Mouse (Mus musculus) liver, embryonic 11.5 days (tissue): Measurements from ENCODE around the gene Reck. TPM values are rescaled to one million over a fixed set of nuclear protein-coding genes. Genes with fewer than 3 reads are reported as not detected.

Source experiments
- ATAC-seq: fragments of 200-750 bp; cut with Nextera tagmentation; replicated peaks from 2 replicates; pipeline ENCODE4 v1.8.0; 2017; ENCODE audit warnings: moderate number of reproducible peaks, mild to moderate bottlenecking, moderate TSS enrichment, moderate library complexity; ENCODE audit not compliant: low FRiP score
- DNase-seq: peaks from one replicate; pipeline ENCODE4 v3.0.0-alpha.2; 2017; ENCODE audit warnings: low spot score
- H3K27ac ChIP-seq: fragments of 300-500 bp; sonication (generic); 2 replicates; pipeline ENCODE4 v1.5.1; 2014; ENCODE audit warnings: mild to moderate bottlenecking, low read depth, low read length, control low read depth
- H3K27me3 ChIP-seq: fragments of 300-500 bp; sonication (generic); replicated peaks from 2 replicates; pipeline ENCODE4 v1.6.1; 2014; ENCODE audit warnings: low read length, mixed read lengths; ENCODE audit not compliant: control insufficient read depth, insufficient read depth
- H3K36me3 ChIP-seq: fragments of 300-500 bp; sonication (generic); 2 replicates; pipeline ENCODE4 v1.6.1; 2014; ENCODE audit warnings: mild to moderate bottlenecking, low read length, moderate library complexity, mixed read lengths; ENCODE audit not compliant: control insufficient read depth, insufficient read depth
- H3K4me1 ChIP-seq: fragments of 300-500 bp; sonication (generic); replicated peaks from 2 replicates; pipeline ENCODE4 v1.6.1; 2014; ENCODE audit warnings: low read length, mixed read lengths; ENCODE audit not compliant: control insufficient read depth, insufficient read depth
- H3K4me2 ChIP-seq: fragments of 300-500 bp; sonication (generic); 2 replicates; pipeline ENCODE4 v1.6.1; 2014; ENCODE audit warnings: mild to moderate bottlenecking, control low read depth, moderate library complexity
- H3K4me3 ChIP-seq: fragments of 300-500 bp; sonication (generic); 2 replicates; pipeline ENCODE4 v1.5.1; 2014; ENCODE audit warnings: low read depth, low read length, control low read depth
- H3K9ac ChIP-seq: fragments of 300-500 bp; sonication (generic); 2 replicates; pipeline ENCODE4 v1.6.1; 2014; ENCODE audit warnings: low read depth, low read length, control low read depth
- H3K9me3 ChIP-seq: fragments of 300-500 bp; sonication (generic); 2 replicates; pipeline ENCODE4 v1.6.1; 2016; ENCODE audit warnings: low read length, inconsistent platforms, mixed read lengths; ENCODE audit not compliant: control insufficient read depth
- WGBS: fragments of 180-500 bp; shearing (Covaris S2); extraction: QIAGEN DNeasy Blood & Tissue Kit; methylation state at CpG from one replicate; pipeline ENCODE4 v1.1.7; 2014; 5-methylcytosine and 5-hydroxymethylcytosine counted together
- polyA plus RNA-seq: library from polyadenylated mRNA; unstranded; fragments of >200 nt; fragmentation: Nextera tagmentation; extraction: Ambion mirVana; gene quantifications from 2 replicates; pipeline ENCODE4 v1.2.1, GENCODE M21; 2014

Gene Reck
- polyA plus RNA-seq, 1 experiment from 2014 or later: 9.6 TPM

DNA sequence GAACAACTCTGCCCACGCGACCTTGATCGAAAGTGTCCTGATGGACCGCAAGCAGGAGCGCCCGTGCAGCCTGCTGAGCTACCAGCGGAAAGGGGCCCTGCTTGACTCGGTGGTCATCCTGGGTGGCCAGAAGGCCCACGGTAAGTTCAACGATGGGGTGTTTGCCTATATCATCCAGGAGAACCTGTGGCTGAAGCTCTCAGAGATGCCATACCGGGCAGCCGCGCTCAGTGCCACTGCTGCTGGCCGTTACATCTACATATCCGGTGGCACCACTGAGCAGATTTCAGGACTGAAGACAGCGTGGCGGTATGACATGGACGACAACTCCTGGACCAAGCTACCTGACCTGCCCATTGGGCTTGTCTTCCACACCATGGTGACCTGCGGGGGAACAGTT lies 109.0 kb downstream of the Reck start:
- H3K27me3 ChIP-seq: no peaks in the 10 kb centered on the region
- no peak overlapping the region for H3K9ac ChIP-seq
- ATAC-seq (no peak), DNase-seq (no peak)
- no peak overlapping the region for H3K4me3 ChIP-seq
- no peak overlapping the region for H3K27ac ChIP-seq
- WGBS: 87% methylated on average over 19 of the region's 19 CpGs
- H3K4me2 ChIP-seq: no peak overlapping the region
- no peaks in the 10 kb centered on the region for H3K9me3 ChIP-seq
- peaks cover 3% of the 10 kb centered on the region; the same call in 1 of the 2 replicates for H3K4me1 ChIP-seq
- H3K36me3 ChIP-seq: no peaks in the 10 kb centered on the region

DNA sequence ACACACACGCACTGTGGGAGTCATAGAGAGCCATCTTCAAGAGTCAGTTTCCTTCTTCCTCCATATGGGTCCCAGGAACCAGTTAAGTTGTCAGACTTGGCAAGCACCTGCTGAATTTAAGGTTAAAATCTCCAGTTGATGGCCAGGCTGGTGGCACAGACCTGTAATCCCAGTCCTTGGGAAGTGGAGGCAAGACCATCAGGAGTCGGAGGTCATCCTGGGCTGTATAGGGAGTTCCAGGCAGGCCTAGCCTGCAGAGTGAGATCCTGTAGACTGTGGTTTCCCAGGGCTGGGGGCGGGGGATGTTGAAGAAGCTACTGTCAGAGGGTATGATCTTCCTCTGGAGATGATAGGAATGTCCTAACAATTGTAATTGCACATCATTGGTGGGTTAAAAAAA lies 113.6 kb downstream of the Reck start:
- Histone ChIP-seq H3K4me3 (no peak overlapping the region), H3K9me3 (no peaks in the 10 kb centered on the region), H3K36me3 (no peaks in the 10 kb centered on the region), H3K9ac (no peak overlapping the region), H3K4me1 (no peaks in the 10 kb centered on the region), H3K27me3 (no peaks in the 10 kb centered on the region), H3K4me2 (no peak overlapping the region), H3K27ac (no peak overlapping the region)
- ATAC-seq (no peak), DNase-seq (no peak)
- WGBS: 85% methylated on average over 3 of the region's 3 CpGs

DNA sequence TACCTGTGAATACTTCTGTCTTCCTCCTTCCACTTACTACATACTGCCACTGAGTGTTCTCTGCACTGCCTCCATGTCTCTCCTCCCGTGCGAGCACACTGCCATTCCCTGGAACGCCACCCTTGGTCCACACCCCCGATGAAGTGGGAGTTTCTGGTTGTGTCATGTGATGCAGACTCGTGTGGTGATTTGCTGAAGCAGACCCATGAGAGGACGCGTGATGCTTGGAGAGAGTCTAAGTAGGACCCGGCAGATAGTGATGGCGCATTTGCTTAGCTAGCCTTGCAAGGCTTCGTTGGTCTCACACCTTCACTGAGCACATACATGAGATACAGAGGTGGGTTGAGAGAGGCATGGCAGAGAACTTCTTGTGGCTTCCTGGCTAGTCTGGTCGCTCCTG lies 117.7 kb downstream of the Reck start:
- Histone ChIP-seq H3K9ac (no peak overlapping the region), H3K36me3 (no peaks in the 10 kb centered on the region), H3K4me2 (no peak overlapping the region), H3K4me1 (no peaks in the 10 kb centered on the region), H3K27me3 (no peaks in the 10 kb centered on the region), H3K27ac (no peak overlapping the region), H3K4me3 (no peak overlapping the region), H3K9me3 (no peaks in the 10 kb centered on the region)
- 90% methylated on average over 11 of the region's 11 CpGs for WGBS
- ATAC-seq (no peak), DNase-seq (no peak)

DNA sequence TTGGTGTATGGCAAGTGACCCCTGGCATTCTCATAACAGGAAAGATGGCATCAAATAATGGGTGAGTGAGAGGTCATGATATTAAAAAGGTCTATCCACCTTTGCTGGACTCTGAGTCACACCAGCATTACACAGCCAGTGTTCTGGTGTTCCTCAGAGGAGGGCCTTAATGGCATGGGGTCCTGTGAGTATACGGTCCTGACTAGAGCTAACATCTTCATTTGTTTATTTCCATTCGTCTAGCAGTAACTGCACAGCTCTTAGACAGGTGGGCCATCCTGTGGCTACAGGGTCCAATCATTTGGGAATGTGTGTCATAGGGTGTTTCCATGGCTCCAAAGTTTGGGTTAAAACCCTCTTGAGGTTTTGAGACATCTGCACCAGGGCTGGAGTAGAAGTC lies 119.0 kb downstream of the Reck start:
- H3K4me3 ChIP-seq: no peak overlapping the region
- no peak for DNase-seq
- ATAC-seq: no peak

More for the DNA sequence above, 119.0 kb downstream of the Reck start:
- no peaks in the 10 kb centered on the region for H3K36me3 ChIP-seq
- H3K4me2 ChIP-seq: no peak overlapping the region
- H3K27me3 ChIP-seq: no peaks in the 10 kb centered on the region
- no peaks in the 10 kb centered on the region for H3K9me3 ChIP-seq
- H3K4me1 ChIP-seq: no peaks in the 10 kb centered on the region
- 76% methylated on average over 2 of the region's 2 CpGs for WGBS
- H3K9ac ChIP-seq: no peak overlapping the region
- no peak overlapping the region for H3K27ac ChIP-seq

Other genes starting within 250 kb of the Reck start
- 3.2 and 4.5 TPM in 2 replicates for gene Npr2, start 243.6 kb upstream of the Reck start, polyA plus RNA-seq
- gene Spag8, start 221.9 kb upstream of the Reck start, polyA plus RNA-seq: 0.30 and 1.5 TPM in 2 replicates
- gene Hint2, start 219.1 kb upstream of the Reck start, polyA plus RNA-seq: 87.8 and 88.0 TPM in 2 replicates
- 0.84 and 1.1 TPM in 2 replicates for gene Tmem8b, start 206.6 kb upstream of the Reck start, polyA plus RNA-seq
- gene Fam221b, start 206.4 kb upstream of the Reck start, polyA plus RNA-seq: 2.2 and 2.3 TPM in 2 replicates
- not detected in 2 replicates for gene Olfr70, start 174.7 kb upstream of the Reck start, polyA plus RNA-seq
- gene Olfr71, start 165.3 kb upstream of the Reck start, polyA plus RNA-seq: not detected in 2 replicates
- 0.25 and 0.45 TPM in 2 replicates for gene Hrct1, start 148.3 kb upstream of the Reck start, polyA plus RNA-seq
- gene Spaar, start 145.5 kb upstream of the Reck start, polyA plus RNA-seq: 0.13 TPM in 1 of 2 replicates, not detected in the other
- not detected in 2 replicates for gene Olfr159, start 104.5 kb upstream of the Reck start, polyA plus RNA-seq
- not detected in 2 replicates for gene Olfr156, start 51.6 kb upstream of the Reck start, polyA plus RNA-seq
- not detected in 2 replicates for gene Olfr157, start 35.3 kb upstream of the Reck start, polyA plus RNA-seq
- not detected in 2 replicates for gene Olfr155, start 24.0 kb upstream of the Reck start, polyA plus RNA-seq
- 71.4 and 81.6 TPM in 2 replicates for gene Glipr2, start 81.9 kb downstream of the Reck start, polyA plus RNA-seq
- gene Ccin, start 108.0 kb downstream of the Reck start, polyA plus RNA-seq: not detected in 2 replicates
- 215 and 216 TPM in 2 replicates for gene Clta, start 128.9 kb downstream of the Reck start, polyA plus RNA-seq
- gene Gne, start 208.6 kb downstream of the Reck start, polyA plus RNA-seq: 46.3 and 51.9 TPM in 2 replicates